Mouse (Mus musculus) hindbrain, embryonic 14.5 days (tissue): Measurements from ENCODE around the gene Zc2hc1b. TPM values are rescaled to one million over a fixed set of nuclear protein-coding genes. Genes with fewer than 3 reads are reported as not detected.

ENCODE experiments used
- ATAC-seq: fragments of 200-750 bp; cut with Nextera tagmentation; 2 replicates; pipeline ENCODE4 v1.8.0; 2017; ENCODE audit warnings: moderate number of reproducible peaks, mild to moderate bottlenecking, moderate TSS enrichment, moderate library complexity; ENCODE audit not compliant: low FRiP score
- DNase-seq: peaks from one replicate; pipeline ENCODE4 v3.0.0-alpha.2; 2015; ENCODE audit warnings: low spot score
- H3K27ac ChIP-seq: fragments of 300-500 bp; sonication (generic); 2 replicates; pipeline ENCODE4 v1.5.1; 2014; ENCODE audit warnings: mild to moderate bottlenecking, moderate library complexity
- H3K27me3 ChIP-seq: fragments of 300-500 bp; sonication (generic); 2 replicates; pipeline ENCODE4 v1.6.1; 2014; ENCODE audit warnings: mild to moderate bottlenecking, low read length, mixed read lengths; ENCODE audit not compliant: control insufficient read depth, insufficient read depth
- H3K36me3 ChIP-seq: fragments of 300-500 bp; sonication (generic); replicated peaks from 2 replicates; pipeline ENCODE4 v1.6.1; 2014; ENCODE audit not compliant: control insufficient read depth, insufficient read depth
- H3K4me1 ChIP-seq: fragments of 300-500 bp; sonication (generic); replicated peaks from 2 replicates; pipeline ENCODE4 v1.6.1; 2014; ENCODE audit warnings: antibody characterized with exemption, low read length, mixed read lengths; ENCODE audit not compliant: control insufficient read depth, insufficient read depth
- H3K4me2 ChIP-seq: fragments of 300-500 bp; sonication (generic); replicated peaks from 2 replicates; pipeline ENCODE4 v1.6.1; 2014; ENCODE audit warnings: mild to moderate bottlenecking, moderate library complexity
- H3K4me3 ChIP-seq: fragments of 300-500 bp; sonication (generic); replicated peaks from 2 replicates; pipeline ENCODE4 v1.5.1; 2014; ENCODE audit warnings: mild to moderate bottlenecking, low read length
- H3K9ac ChIP-seq: fragments of 300-500 bp; sonication (generic); 2 replicates; pipeline ENCODE4 v1.6.1; 2014
- H3K9me3 ChIP-seq: fragments of 300-500 bp; sonication (generic); 2 replicates; pipeline ENCODE4 v1.6.1; 2016; ENCODE audit warnings: low read length; ENCODE audit not compliant: control insufficient read depth
- WGBS: fragments of 180-500 bp; shearing (Covaris S2); extraction: QIAGEN DNeasy Blood & Tissue Kit; methylation state at CpG from one replicate; pipeline ENCODE4 v1.1.7; 2014; 5-methylcytosine and 5-hydroxymethylcytosine counted together
- polyA plus RNA-seq: library from polyadenylated mRNA; unstranded; fragments of >200 nt; fragmentation: Nextera tagmentation; extraction: Ambion mirVana; gene quantifications from 2 replicates; pipeline ENCODE4 v1.2.1, GENCODE M21; 2014

Gene Zc2hc1b
- polyA plus RNA-seq, 1 experiment from 2014 or later, result not detected

- H3K27me3 ChIP-seq, result no peaks in the 10 kb centered on the region
- no peaks in the 10 kb centered on the region for H3K9me3 ChIP-seq
- H3K9ac ChIP-seq, result no peak overlapping the region
- no peak overlapping the region for H3K27ac ChIP-seq
- no peaks in the 10 kb centered on the region for H3K4me1 ChIP-seq
- H3K4me2 ChIP-seq, result no peak overlapping the region
- 95% methylated on average over 4 of the region's 4 CpGs for WGBS
- H3K4me3 ChIP-seq, result no peak overlapping the region
- peaks cover 69% of the 10 kb centered on the region for H3K36me3 ChIP-seq
- no peak for DNase-seq
- ATAC-seq, result no peak
Observed at GRCm38 (mm10) chr10:13184170-13184766, 6.4 kb upstream of the Zc2hc1b start.

GRCm38 (mm10) chr10:13180211-13180610 lies 2.4 kb upstream of the Zc2hc1b start:
- no peak overlapping the region for H3K27ac ChIP-seq
- H3K9me3 ChIP-seq, result no peaks in the 10 kb centered on the region
- no peak overlapping the region for H3K4me2 ChIP-seq
- peaks cover 70% of the 10 kb centered on the region for H3K36me3 ChIP-seq
- DNase-seq (no peak), ATAC-seq (no peak)
- 90% methylated on average over 7 of the region's 7 CpGs for WGBS
- H3K27me3 ChIP-seq, result no peaks in the 10 kb centered on the region
- H3K4me3 ChIP-seq, result no peak overlapping the region
- no peaks in the 10 kb centered on the region for H3K4me1 ChIP-seq
- H3K9ac ChIP-seq, result no peak overlapping the region

GRCm38 (mm10) chr10:13175866-13176265 lies 2.0 kb downstream of the Zc2hc1b start:
- Histone ChIP-seq H3K27me3 (no peaks in the 10 kb centered on the region), H3K9ac (no peak overlapping the region), H3K4me2 (no peak overlapping the region), H3K4me3 (no peak overlapping the region), H3K4me1 (peaks cover 6% of the 10 kb centered on the region), H3K27ac (no peak overlapping the region), H3K36me3 (peaks cover 45% of the 10 kb centered on the region), H3K9me3 (no peaks in the 10 kb centered on the region)
- 95% methylated on average over 7 of the region's 7 CpGs for WGBS
- DNase-seq, result no peak
- no peak for ATAC-seq

GRCm38 (mm10) chr10:13172798-13173221 lies 5.0 kb downstream of the Zc2hc1b start:
- no peak overlapping the region for H3K27ac ChIP-seq
- no peaks in the 10 kb centered on the region for H3K9me3 ChIP-seq
- H3K4me2 ChIP-seq, result no peak overlapping the region
- H3K4me1 ChIP-seq, result peaks cover 12% of the 10 kb centered on the region
- WGBS, result 61% methylated on average over 10 of the region's 10 CpGs
- no peak overlapping the region for H3K4me3 ChIP-seq
- no peaks in the 10 kb centered on the region for H3K27me3 ChIP-seq
- peak; percentile 30 for DNase-seq
- H3K36me3 ChIP-seq, result peaks cover 15% of the 10 kb centered on the region
- no peak for ATAC-seq
- no peak overlapping the region for H3K9ac ChIP-seq

- Histone ChIP-seq H3K27ac (no peak overlapping the region), H3K9me3 (no peaks in the 10 kb centered on the region), H3K4me3 (no peak overlapping the region), H3K27me3 (no peaks in the 10 kb centered on the region), H3K4me1 (peaks cover 12% of the 10 kb centered on the region), H3K4me2 (no peak overlapping the region), H3K36me3 (peaks cover 1% of the 10 kb centered on the region; the same call in 1 of the 2 replicates), H3K9ac (no peak overlapping the region)
- 70% methylated on average over 2 of the region's 2 CpGs for WGBS
- ATAC-seq (no peak), DNase-seq (no peak)
Observed at GRCm38 (mm10) chr10:13171461-13171860, 6.4 kb downstream of the Zc2hc1b start.

GRCm38 (mm10) chr10:13170739-13171448 lies 6.9 kb downstream of the Zc2hc1b start:
- 35% methylated on average over 12 of the region's 12 CpGs for WGBS
- no peak overlapping the region for H3K4me2 ChIP-seq
- H3K4me3 ChIP-seq, result no peak overlapping the region
- H3K4me1 ChIP-seq, result peaks cover 12% of the 10 kb centered on the region
- peak; percentile 80 for ATAC-seq
- H3K9me3 ChIP-seq, result no peaks in the 10 kb centered on the region
- no peaks in the 10 kb centered on the region for H3K36me3 ChIP-seq
- no peak overlapping the region for H3K9ac ChIP-seq
- no peaks in the 10 kb centered on the region for H3K27me3 ChIP-seq
- no peak overlapping the region for H3K27ac ChIP-seq
- peak; percentile 65 for DNase-seq

- Histone ChIP-seq H3K36me3 (no peaks in the 10 kb centered on the region), H3K4me2 (no peak overlapping the region), H3K4me3 (no peak overlapping the region), H3K27me3 (no peaks in the 10 kb centered on the region), H3K4me1 (peaks cover 12% of the 10 kb centered on the region), H3K27ac (no peak overlapping the region), H3K9ac (no peak overlapping the region), H3K9me3 (no peaks in the 10 kb centered on the region)
- ATAC-seq (no peak), DNase-seq (no peak)
- WGBS, result 90% methylated on average over 5 of the region's 5 CpGs
Observed at GRCm38 (mm10) chr10:13168461-13168860, 9.4 kb downstream of the Zc2hc1b start.

GRCm38 (mm10) chr10:13162031-13162430 lies 15.8 kb downstream of the Zc2hc1b start:
- 84% methylated on average over 4 of the region's 4 CpGs for WGBS
- Histone ChIP-seq H3K4me1 (no peaks in the 10 kb centered on the region), H3K9ac (no peak overlapping the region), H3K36me3 (no peaks in the 10 kb centered on the region), H3K4me3 (no peak overlapping the region), H3K9me3 (no peaks in the 10 kb centered on the region; the same call in 1 of the 2 replicates), H3K27ac (no peak overlapping the region), H3K4me2 (no peak overlapping the region), H3K27me3 (no peaks in the 10 kb centered on the region)
- DNase-seq, result no peak
- no peak for ATAC-seq

GRCm38 (mm10) chr10:13160913-13161312 lies 16.9 kb downstream of the Zc2hc1b start:
- H3K4me2 ChIP-seq, result no peak overlapping the region
- no peaks in the 10 kb centered on the region; the same call in 1 of the 2 replicates for H3K9me3 ChIP-seq
- H3K9ac ChIP-seq, result no peak overlapping the region
- no peaks in the 10 kb centered on the region for H3K36me3 ChIP-seq
- no peak for DNase-seq
- WGBS, result 91% methylated on average over 4 of the region's 4 CpGs
- no peaks in the 10 kb centered on the region for H3K27me3 ChIP-seq
- no peak for ATAC-seq
- no peak overlapping the region for H3K27ac ChIP-seq
- no peaks in the 10 kb centered on the region for H3K4me1 ChIP-seq
- no peak overlapping the region for H3K4me3 ChIP-seq
